Mouse (Mus musculus): ENCODE measurements around the gene Utrn. TPM values are rescaled to one million over a fixed set of nuclear protein-coding genes. Genes with fewer than 3 reads are reported as not detected.
"Not testable (repeated sequence)": the region's sequence is repeated elsewhere in the genome, so short reads cannot be mapped to it uniquely, and the experiment has no call there.

The Utrn gene
- total RNA-seq, 2 experiments from 2014 or later = 29.6 to 39.0 TPM

GRCm38 (mm10) chr10:12685683-12686082 lies 183.5 kb downstream of the Utrn start:
- DNase-seq = no peak

- no peak for DNase-seq
Measured at GRCm38 (mm10) chr10:12684018-12684417, 185.1 kb downstream of the Utrn start.

- DNase-seq = no peak
Measured at GRCm38 (mm10) chr10:12673309-12673708, 195.9 kb downstream of the Utrn start.

- DNase-seq = no peak
Measured at GRCm38 (mm10) chr10:12671608-12672007, 197.6 kb downstream of the Utrn start.

GRCm38 (mm10) chr10:12662035-12662434 lies 207.1 kb downstream of the Utrn start:
- no peak for DNase-seq

GRCm38 (mm10) chr10:12658023-12658744 lies 211.0 kb downstream of the Utrn start:
- no peak for DNase-seq

- no peak for DNase-seq
Measured at GRCm38 (mm10) chr10:12652988-12653387, 216.2 kb downstream of the Utrn start.

GRCm38 (mm10) chr10:12646119-12646518 lies 223.0 kb downstream of the Utrn start:
- DNase-seq = no peak

GRCm38 (mm10) chr10:12643336-12643735 lies 225.8 kb downstream of the Utrn start:
- no peak for DNase-seq

GRCm38 (mm10) chr10:12639638-12640037 lies 229.5 kb downstream of the Utrn start:
- DNase-seq = no peak

- DNase-seq = no peak
Measured at GRCm38 (mm10) chr10:12633965-12634364, 235.2 kb downstream of the Utrn start.

- DNase-seq = no peak
Measured at GRCm38 (mm10) chr10:12630933-12631332, 238.2 kb downstream of the Utrn start.

GRCm38 (mm10) chr10:12618397-12618796 lies 250.8 kb downstream of the Utrn start:
- DNase-seq = no peak

GRCm38 (mm10) chr10:12615723-12616122 lies 253.4 kb downstream of the Utrn start:
- DNase-seq = no peak

- DNase-seq = no peak
Measured at GRCm38 (mm10) chr10:12614465-12615199, 254.5 kb downstream of the Utrn start.

- peak; percentile 10 for DNase-seq
Measured at GRCm38 (mm10) chr10:12612235-12612863, 256.8 kb downstream of the Utrn start.

- no peak for DNase-seq
Measured at GRCm38 (mm10) chr10:12609896-12610295, 259.3 kb downstream of the Utrn start.

GRCm38 (mm10) chr10:12608634-12609033 lies 260.5 kb downstream of the Utrn start:
- no peak for DNase-seq

- DNase-seq = not testable (repeated sequence)
Measured at GRCm38 (mm10) chr10:12607180-12607579, 262.0 kb downstream of the Utrn start.

- no peak for DNase-seq
Measured at GRCm38 (mm10) chr10:12595379-12595778, 273.8 kb downstream of the Utrn start.

GRCm38 (mm10) chr10:12594958-12595357 lies 274.2 kb downstream of the Utrn start:
- no peak for DNase-seq

GRCm38 (mm10) chr10:12593071-12593470 lies 276.1 kb downstream of the Utrn start:
- peak; percentile 16 for DNase-seq

GRCm38 (mm10) chr10:12591946-12592345 lies 277.2 kb downstream of the Utrn start:
- no peak for DNase-seq

All from gastrocnemius, postnatal 25 days (tissue).